Mouse (Mus musculus): Measurements from ENCODE around the gene Fbxw5. TPM values are rescaled to one million over a fixed set of nuclear protein-coding genes. Genes with fewer than 3 reads are reported as not detected.

Gene Fbxw5
- polyA plus RNA-seq, 1 experiment from 2014 or later, result 92.2 TPM

GRCm38 (mm10) chr2:25465816-25466635 is 34.5 kb upstream of the Fbxw5 start:
- Histone ChIP-seq H3K4me1 (peaks cover 28% of the 10 kb centered on the region), H3K9me3 (no peaks in the 10 kb centered on the region), H3K27ac (replicated peaks) (peak overlapping the region; percentile 67), H3K4me3 (no peak overlapping the region), H3K27me3 (replicated peaks; ENCODE audit: low read depth, poor library complexity, severe bottlenecking) (no peaks in the 10 kb centered on the region), H3K36me3 (replicated peaks) (no peaks in the 10 kb centered on the region)
- DNase-seq (ENCODE audit: low spot score), result peak; percentile 27
- 43% methylated on average over 10 of the region's 10 CpGs for WGBS

- no peaks in the 10 kb centered on the region for H3K9me3 ChIP-seq
- no peak for DNase-seq (ENCODE audit: low spot score)
- H3K4me3 ChIP-seq, result no peak overlapping the region
- peaks cover 22% of the 10 kb centered on the region for H3K4me1 ChIP-seq
- H3K27me3 ChIP-seq (replicated peaks; ENCODE audit: low read depth, poor library complexity, severe bottlenecking), result no peaks in the 10 kb centered on the region
- no peaks in the 10 kb centered on the region for H3K36me3 ChIP-seq (replicated peaks)
- H3K27ac ChIP-seq (replicated peaks), result no peak overlapping the region
- WGBS, result 71% methylated on average over 14 of the region's 14 CpGs
Observed at GRCm38 (mm10) chr2:25467606-25468303, 32.8 kb upstream of the Fbxw5 start.

- Histone ChIP-seq H3K27me3 (replicated peaks; ENCODE audit: low read depth, poor library complexity, severe bottlenecking) (no peaks in the 10 kb centered on the region), H3K27ac (replicated peaks) (no peak overlapping the region), H3K4me1 (peaks cover 22% of the 10 kb centered on the region), H3K4me3 (no peak overlapping the region), H3K9me3 (no peaks in the 10 kb centered on the region), H3K36me3 (replicated peaks) (no peaks in the 10 kb centered on the region)
- DNase-seq (ENCODE audit: low spot score), result no peak
- 82% methylated on average over 10 of the region's 10 CpGs for WGBS
Observed at GRCm38 (mm10) chr2:25468962-25469915, 31.3 kb upstream of the Fbxw5 start.

- no peaks in the 10 kb centered on the region for H3K27me3 ChIP-seq (replicated peaks; ENCODE audit: low read depth, poor library complexity, severe bottlenecking)
- no peak within 1 kb of the TSS for H3K4me3 ChIP-seq
- H3K36me3 ChIP-seq (replicated peaks), result no peaks in the 10 kb centered on the region
- no peaks in the 10 kb centered on the region for H3K9me3 ChIP-seq
- H3K4me1 ChIP-seq, result peaks cover 22% of the 10 kb centered on the region
- H3K27ac ChIP-seq (replicated peaks), result no peak within 1 kb of the TSS
- 62% methylated on average over 6 of the region's 6 CpGs for WGBS
- no peak for DNase-seq (ENCODE audit: low spot score)
Observed at GRCm38 (mm10) chr2:25469969-25470368, 30.6 kb upstream of the Fbxw5 start, which contains the start of gene Ptgds. Gene Ptgds (minus strand): TSS chr2:25470046.

GRCm38 (mm10) chr2:25472550-25472949 is 28.0 kb upstream of the Fbxw5 start:
- DNase-seq (ENCODE audit: low spot score), result no peak
- H3K27me3 ChIP-seq (replicated peaks; ENCODE audit: low read depth, poor library complexity, severe bottlenecking), result no peaks in the 10 kb centered on the region
- 85% methylated on average over 2 of the region's 2 CpGs for WGBS
- H3K4me3 ChIP-seq, result no peak overlapping the region
- H3K9me3 ChIP-seq, result no peaks in the 10 kb centered on the region
- H3K36me3 ChIP-seq (replicated peaks), result no peaks in the 10 kb centered on the region
- H3K27ac ChIP-seq (replicated peaks), result no peak overlapping the region
- H3K4me1 ChIP-seq, result 0 out of 2 replicates have a peak, but pooled peaks cover 9% of the 10 kb centered on the region

GRCm38 (mm10) chr2:25477541-25477940 is 23.0 kb upstream of the Fbxw5 start:
- Histone ChIP-seq H3K4me3 (no peak overlapping the region), H3K27ac (replicated peaks) (no peak overlapping the region), H3K9me3 (no peaks in the 10 kb centered on the region), H3K4me1 (no peaks in the 10 kb centered on the region), H3K36me3 (replicated peaks) (no peaks in the 10 kb centered on the region), H3K27me3 (replicated peaks; ENCODE audit: low read depth, poor library complexity, severe bottlenecking) (0 out of 2 replicates have a peak, but pooled peaks cover 2% of the 10 kb centered on the region)
- DNase-seq (ENCODE audit: low spot score), result no peak
- WGBS, result 88% methylated on average over 8 of the region's 8 CpGs

- WGBS, result 91% methylated on average over 3 of the region's 3 CpGs
Observed at GRCm38 (mm10) chr2:25477967-25478675, 22.4 kb upstream of the Fbxw5 start.

GRCm38 (mm10) chr2:25479551-25480311 is 20.8 kb upstream of the Fbxw5 start:
- WGBS, result 78% methylated on average over 10 of the region's 10 CpGs
- DNase-seq (ENCODE audit: low spot score), result no peak
- Histone ChIP-seq H3K4me1 (no peaks in the 10 kb centered on the region), H3K9me3 (no peaks in the 10 kb centered on the region), H3K4me3 (no peak overlapping the region), H3K36me3 (replicated peaks) (no peaks in the 10 kb centered on the region), H3K27me3 (replicated peaks; ENCODE audit: low read depth, poor library complexity, severe bottlenecking) (0 out of 2 replicates have a peak, but pooled peaks cover 3% of the 10 kb centered on the region), H3K27ac (replicated peaks) (no peak overlapping the region)

More at GRCm38 (mm10) chr2:25477967-25478675, 22.4 kb upstream of the Fbxw5 start:
- Histone ChIP-seq H3K27me3 (replicated peaks; ENCODE audit: low read depth, poor library complexity, severe bottlenecking) (0 out of 2 replicates have a peak, but pooled peaks cover 3% of the 10 kb centered on the region), H3K4me1 (no peaks in the 10 kb centered on the region), H3K4me3 (no peak overlapping the region), H3K36me3 (replicated peaks) (no peaks in the 10 kb centered on the region), H3K9me3 (no peaks in the 10 kb centered on the region), H3K27ac (replicated peaks) (no peak overlapping the region)
- no peak for DNase-seq (ENCODE audit: low spot score)

GRCm38 (mm10) chr2:25480541-25480940 is 20.0 kb upstream of the Fbxw5 start:
- Histone ChIP-seq H3K4me3 (no peak overlapping the region), H3K9me3 (no peaks in the 10 kb centered on the region), H3K36me3 (replicated peaks) (no peaks in the 10 kb centered on the region), H3K4me1 (no peaks in the 10 kb centered on the region), H3K27ac (replicated peaks) (no peak overlapping the region), H3K27me3 (replicated peaks; ENCODE audit: low read depth, poor library complexity, severe bottlenecking) (0 out of 2 replicates have a peak, but pooled peaks cover 3% of the 10 kb centered on the region)
- 84% methylated on average over 1 of the region's 1 CpGs for WGBS
- no peak for DNase-seq (ENCODE audit: low spot score)

- H3K4me3 ChIP-seq, result no peak overlapping the region
- no peaks in the 10 kb centered on the region for H3K36me3 ChIP-seq (replicated peaks)
- no peaks in the 10 kb centered on the region for H3K4me1 ChIP-seq
- WGBS, result 26% methylated on average over 7 of the region's 7 CpGs
- H3K27ac ChIP-seq (replicated peaks), result no peak overlapping the region
- peak; percentile 38 for DNase-seq (ENCODE audit: low spot score)
- H3K27me3 ChIP-seq (replicated peaks; ENCODE audit: low read depth, poor library complexity, severe bottlenecking), result 0 out of 2 replicates have a peak, but pooled peaks cover 3% of the 10 kb centered on the region
- H3K9me3 ChIP-seq, result no peaks in the 10 kb centered on the region
Observed at GRCm38 (mm10) chr2:25482969-25483368, 17.6 kb upstream of the Fbxw5 start.

Measured in embryonic facial prominence, embryonic 10.5 days (tissue).